Mouse (Mus musculus) neutrophil, adult 83 days (primary cell): Measurements from ENCODE around the gene Dhx34. TPM values are rescaled to one million over a fixed set of nuclear protein-coding genes. Genes with fewer than 3 reads are reported as not detected.

Source experiments
- total RNA-seq, 2 experiments: library from RNA; stranded (reverse); gene quantifications; one replicate each; pipeline ENCODE4 v1.2.4; 2023

The Dhx34 gene
- total RNA-seq, result 10 to 100 TPM; 21.4 to 24.2 TPM

DNA sequence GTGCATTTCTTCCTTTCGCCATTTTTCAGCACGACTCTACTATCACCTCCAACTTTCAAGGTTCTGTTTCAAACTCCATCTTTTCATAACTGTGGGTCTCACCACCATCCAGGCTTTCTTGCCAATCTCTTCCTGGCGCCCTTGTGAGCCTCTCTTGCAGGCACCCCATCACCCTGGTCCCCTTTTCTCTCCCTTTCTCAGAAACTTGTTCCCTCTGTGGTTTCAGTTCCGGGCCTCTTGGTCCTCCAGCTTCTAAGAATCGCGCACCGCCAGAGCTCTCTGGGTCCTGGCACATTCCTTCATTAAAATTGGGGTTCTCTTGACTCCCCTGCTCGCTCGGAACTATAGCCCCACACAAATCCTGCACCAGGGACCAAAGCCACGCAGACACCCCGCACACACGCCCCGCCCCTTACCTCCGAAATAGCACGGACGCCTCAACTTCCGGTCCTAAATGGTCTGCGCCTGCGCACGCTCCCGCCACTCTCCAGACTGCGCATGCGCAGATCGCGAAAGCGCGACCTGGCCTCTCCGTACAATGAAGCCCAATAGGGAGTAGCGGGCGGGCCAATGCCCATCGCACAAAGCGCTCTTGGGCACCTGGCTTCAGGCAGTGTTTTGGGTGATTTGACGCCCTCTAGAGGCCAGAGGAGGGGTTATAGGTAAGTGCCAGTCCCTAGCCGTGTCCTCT is at the start of gene Dhx34:
TSS of gene Dhx34 (minus strand) at position 456 of the 691 bp plus-strand sequence.

GRCm38 (mm10) chr7:16259110-16259590 is 37.3 kb upstream of the Dhx34 start, which contains the start of gene C5ar1:
Gene C5ar1 (minus strand): TSS chr7:16259540.

DNA sequence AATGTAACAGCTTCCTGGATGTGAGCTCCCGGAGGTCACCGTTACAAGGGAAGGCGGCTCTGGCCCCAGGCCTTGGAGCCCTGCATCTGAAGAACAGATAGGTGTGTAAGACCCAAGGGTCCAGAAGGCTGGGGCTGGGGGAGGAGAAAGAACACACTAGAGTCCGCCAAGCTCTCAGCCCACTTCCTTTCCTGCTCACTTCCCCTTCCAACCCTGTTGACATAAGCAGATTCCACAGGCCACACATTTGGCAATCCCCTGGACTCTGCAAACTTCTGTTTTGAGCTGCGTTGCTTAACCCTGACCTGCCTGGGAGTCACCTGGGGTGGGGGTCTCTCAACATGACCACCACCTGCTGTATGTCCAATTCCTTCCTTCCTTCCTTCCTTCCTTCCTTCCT is 22.2 kb upstream of the Dhx34 start, which contains the start of gene C5ar2:
TSS of gene C5ar2 (minus strand) at position 88 of the 400 bp plus-strand sequence.

GRCm38 (mm10) chr7:16174597-16175541 is 47.0 kb downstream of the Dhx34 start, which contains the start of gene Meis3:
Gene Meis3 (plus strand): TSS chr7:16175090.

Other genes with a start within 250 kb of the Dhx34 start
- gene Bicra, start 174.1 kb downstream of the Dhx34 start, total RNA-seq, result 10 to 100 TPM; 24.9 to 29.6 TPM
- gene Zfp541, start 160.2 kb downstream of the Dhx34 start, total RNA-seq, result under 1 TPM; 0.28 to 0.40 TPM
- gene Napa, start 123.6 kb downstream of the Dhx34 start, total RNA-seq, result 100 to 1,000 TPM; 121 to 141 TPM
- gene Kptn, start 102.1 kb downstream of the Dhx34 start, total RNA-seq, result 10 to 100 TPM; 15.0 to 19.8 TPM
- gene Slc8a2, start 92.2 kb downstream of the Dhx34 start, total RNA-seq, result not detected
- gene Meis3, start 46.9 kb downstream of the Dhx34 start, total RNA-seq, result under 1 TPM in 1 of 2 experiments, not detected in 1; 0.31 TPM
- gene C5ar2, start 22.1 kb upstream of the Dhx34 start, total RNA-seq, result 10 to 100 TPM; 24.0 to 25.0 TPM
- gene C5ar1, start 37.5 kb upstream of the Dhx34 start, total RNA-seq, result 100 to 1,000 TPM; 318 to 350 TPM
- 10 to 100 TPM; 11.0 to 12.4 TPM for gene Inafm1, start 51.6 kb upstream of the Dhx34 start, total RNA-seq
- 100 to 1,000 TPM; 134 to 171 TPM for gene Ccdc9, start 64.8 kb upstream of the Dhx34 start, total RNA-seq
- gene Bbc3, start 86.4 kb upstream of the Dhx34 start, total RNA-seq, result 10 to 100 TPM; 24.8 to 27.5 TPM
- 10 to 100 TPM; 56.1 to 57.2 TPM for gene Sae1, start 165.8 kb upstream of the Dhx34 start, total RNA-seq
- gene Zc3h4, start 178.9 kb upstream of the Dhx34 start, total RNA-seq, result 10 to 100 TPM; 58.3 to 67.7 TPM
- 10 to 100 TPM; 22.0 to 30.5 TPM for gene Tmem160, start 230.7 kb upstream of the Dhx34 start, total RNA-seq